Mouse (Mus musculus) urinary bladder, postnatal 36 days (tissue): Measurements from ENCODE around the gene Ubr3.

Source experiments
- DNase-seq, 2 experiments: peaks; one replicate each; pipeline ENCODE4 v3.0.0; 2022; ENCODE audit warnings: low spot score in 2 of 2, mixed read lengths in 1 of 2

The Ubr3 gene

GRCm38 (mm10) chr2:70031472-70031871 is 134.4 kb downstream of the Ubr3 start:
- no peak for DNase-seq

DNA sequence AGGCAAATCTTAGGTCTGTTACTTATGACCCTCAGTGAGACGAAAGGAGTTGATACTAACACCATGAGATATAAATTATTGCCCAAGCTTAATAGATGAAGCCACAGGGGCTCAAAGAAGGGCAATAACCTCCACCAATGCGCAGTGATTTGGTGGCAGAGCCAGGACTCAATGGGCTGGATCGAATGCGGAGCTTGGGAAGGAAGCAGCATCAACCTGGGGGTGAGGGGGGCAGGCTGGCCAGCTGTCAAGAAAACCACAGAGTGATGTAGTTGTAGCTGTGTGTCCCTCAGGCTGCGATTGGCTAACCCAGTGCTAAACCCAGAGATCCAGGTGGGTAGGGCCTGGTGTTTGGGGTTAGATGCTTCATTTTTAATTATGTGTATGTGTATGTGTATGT is 137.8 kb downstream of the Ubr3 start:
- no peak for DNase-seq

DNA sequence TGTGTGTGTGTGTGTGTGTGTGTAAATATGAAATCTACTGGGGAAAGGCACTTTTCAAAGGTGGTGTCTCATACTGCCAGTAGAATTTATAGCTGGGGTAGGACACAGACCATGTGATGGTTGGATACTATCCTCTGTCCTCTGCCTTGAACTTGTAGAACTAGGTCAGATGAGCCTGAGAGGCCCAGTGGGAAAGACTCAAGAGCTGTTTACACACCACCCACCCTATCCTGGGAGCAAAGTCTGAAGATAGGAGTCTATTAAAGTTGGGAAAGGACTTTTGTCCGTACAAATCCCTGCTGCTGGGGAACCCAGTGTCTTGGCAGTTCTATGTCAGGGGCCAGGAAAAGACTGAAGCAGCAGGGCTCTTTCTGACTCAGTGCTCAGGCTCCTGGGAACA is 138.3 kb downstream of the Ubr3 start:
- DNase-seq, result no peak

GRCm38 (mm10) chr2:70037221-70037620 is 140.2 kb downstream of the Ubr3 start:
- DNase-seq, result no peak

DNA sequence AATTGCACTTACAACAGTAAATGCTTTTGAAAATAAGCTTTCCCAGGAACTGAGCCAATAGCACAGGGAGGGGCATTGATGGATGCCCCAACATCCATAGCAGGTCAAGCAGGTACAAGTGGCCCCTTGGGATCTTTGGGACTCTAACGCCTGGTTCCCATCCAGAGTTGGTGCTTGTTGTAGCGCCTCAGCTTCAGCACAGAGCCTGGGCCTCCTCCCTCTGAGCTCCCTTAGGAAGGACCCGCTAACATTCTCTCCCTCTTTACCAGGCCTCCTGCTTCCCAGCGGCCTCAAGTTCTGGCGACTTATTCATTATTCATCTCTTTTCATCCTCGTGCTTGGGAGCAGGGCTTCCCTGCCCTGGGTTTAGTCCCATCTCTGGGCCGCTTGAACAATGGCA is 141.7 kb downstream of the Ubr3 start, which contains the start of gene Myo3b:
Myo3b (plus strand) TSS at position 375 of the 400 bp plus-strand sequence.
- DNase-seq, result no peak

GRCm38 (mm10) chr2:70044466-70044865 is 147.4 kb downstream of the Ubr3 start:
- DNase-seq, result no peak

GRCm38 (mm10) chr2:70047868-70048267 is 150.8 kb downstream of the Ubr3 start:
- no peak for DNase-seq

GRCm38 (mm10) chr2:70053803-70054202 is 156.8 kb downstream of the Ubr3 start:
- no peak for DNase-seq

DNA sequence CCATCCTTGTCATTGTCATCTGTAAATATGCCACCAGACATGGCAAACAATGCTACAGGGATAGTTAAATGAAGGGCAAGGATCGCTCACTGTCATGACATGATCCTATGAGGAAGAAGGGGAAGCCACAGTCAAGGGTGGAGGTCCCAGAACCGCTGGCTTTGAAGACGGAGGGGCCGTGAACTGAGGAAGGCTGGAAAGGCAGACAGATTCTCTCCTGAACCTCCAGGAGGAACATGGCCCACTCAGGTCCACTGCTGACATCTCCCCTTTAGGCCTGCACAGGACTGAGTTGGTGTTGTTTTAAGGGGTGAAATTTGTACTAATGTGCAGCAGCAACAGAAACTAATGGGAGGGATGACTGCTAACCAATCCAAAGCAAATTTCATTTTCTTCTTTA is 161.2 kb downstream of the Ubr3 start:
- DNase-seq, result no peak

- no peak for DNase-seq
Measured at GRCm38 (mm10) chr2:70060359-70061345, 163.6 kb downstream of the Ubr3 start.

DNA sequence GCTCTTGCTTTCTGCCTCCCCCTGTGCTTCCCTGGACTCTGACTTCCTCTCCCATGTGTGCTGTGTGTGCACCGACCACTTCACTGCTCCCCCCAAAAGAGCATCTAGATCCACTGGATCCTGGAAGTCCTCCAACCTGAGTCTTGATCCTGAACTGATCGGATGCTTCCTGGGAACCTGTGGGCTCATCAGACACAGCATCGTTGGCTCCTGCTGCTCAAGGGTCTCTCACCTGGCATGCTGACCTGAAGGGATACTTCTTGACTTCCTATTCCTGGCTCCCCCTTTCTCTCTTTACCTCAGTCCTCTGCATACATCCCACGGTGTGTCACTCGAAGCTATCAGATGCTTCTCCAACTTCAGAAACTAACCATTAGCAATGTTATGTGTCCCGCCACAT is 168.1 kb downstream of the Ubr3 start:
- DNase-seq, result no peak

GRCm38 (mm10) chr2:70065729-70066300 is 168.8 kb downstream of the Ubr3 start:
- DNase-seq, result no peak

- DNase-seq, result no peak
Measured at GRCm38 (mm10) chr2:70066338-70067022, 169.4 kb downstream of the Ubr3 start.

DNA sequence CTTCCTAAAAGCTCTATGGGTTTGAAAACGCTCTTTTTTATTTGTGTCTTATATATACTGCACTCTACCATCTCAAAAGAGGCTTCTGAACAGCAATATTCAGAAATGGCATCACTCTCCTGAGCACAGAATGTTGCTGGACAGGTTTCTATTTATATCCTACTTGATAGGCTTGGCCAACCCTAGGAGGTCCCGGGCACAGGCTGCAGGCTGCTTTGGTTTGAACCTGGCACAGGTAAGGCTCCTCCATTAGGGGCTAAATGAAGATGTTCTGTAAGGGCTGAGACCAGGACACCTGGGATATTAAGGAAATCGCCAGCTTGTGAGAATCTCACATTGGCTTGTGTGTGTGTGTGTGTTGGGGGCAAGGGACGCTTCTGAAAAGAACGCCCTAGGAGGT is 172.8 kb downstream of the Ubr3 start:
- DNase-seq, result no peak
